Mouse (Mus musculus) kidney, postnatal 25 days (tissue): ENCODE data around the gene Gm16368.
"Not testable (repeated sequence)": the region's sequence is repeated elsewhere in the genome, so short reads cannot be mapped to it uniquely, and the experiment has no call there.

Experiments used
- DNase-seq, 2 experiments: peaks; one replicate each; pipeline ENCODE4 v3.0.0; 2021; ENCODE audit warnings: mixed read lengths in 2 of 2

Gene Gm16368

DNA sequence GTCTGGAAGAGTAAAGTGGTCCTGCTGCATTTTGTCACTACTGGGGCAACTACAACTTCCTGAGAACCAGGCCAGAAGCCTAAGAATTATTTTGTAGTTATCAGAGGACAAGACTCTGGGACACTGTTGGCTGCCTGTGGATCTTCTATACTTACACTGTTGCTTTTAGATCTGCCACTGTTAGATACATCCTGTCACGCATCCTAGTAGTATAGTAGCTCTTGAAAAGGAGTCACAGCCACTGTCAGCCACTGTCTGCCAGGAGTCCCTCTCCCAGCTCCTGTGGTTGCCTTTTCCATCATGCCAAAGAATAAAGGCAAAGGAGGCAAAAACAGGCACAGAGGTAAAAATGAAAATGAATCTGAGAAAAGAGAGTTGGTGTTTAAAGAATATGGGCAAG is at the start of gene Gm16368:
Gene Gm16368, plus strand, starts transcription at position 301 of the 400 bp plus-strand sequence.
- DNase-seq, result not testable (repeated sequence)

DNA sequence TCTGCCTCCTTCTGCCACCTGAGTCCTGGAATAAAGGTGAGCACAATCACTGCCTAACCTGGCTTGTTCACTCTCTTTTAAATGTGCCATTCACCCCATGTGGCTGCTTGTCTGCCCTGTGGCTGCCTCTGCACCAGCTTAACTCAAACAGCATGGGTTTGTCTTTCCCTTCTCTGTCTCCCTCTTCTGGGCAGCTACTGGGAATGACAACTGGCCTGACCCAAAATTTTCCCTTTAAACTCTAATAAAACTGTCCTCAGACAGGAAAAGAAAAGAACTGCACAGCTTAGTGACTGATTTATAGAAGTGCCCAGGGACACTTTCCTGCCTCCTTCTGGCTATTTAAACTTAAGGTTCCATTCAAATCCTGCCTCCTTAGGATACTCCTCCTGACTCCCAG is 44.4 kb upstream of the Gm16368 start:
- not testable (repeated sequence) for DNase-seq

DNA sequence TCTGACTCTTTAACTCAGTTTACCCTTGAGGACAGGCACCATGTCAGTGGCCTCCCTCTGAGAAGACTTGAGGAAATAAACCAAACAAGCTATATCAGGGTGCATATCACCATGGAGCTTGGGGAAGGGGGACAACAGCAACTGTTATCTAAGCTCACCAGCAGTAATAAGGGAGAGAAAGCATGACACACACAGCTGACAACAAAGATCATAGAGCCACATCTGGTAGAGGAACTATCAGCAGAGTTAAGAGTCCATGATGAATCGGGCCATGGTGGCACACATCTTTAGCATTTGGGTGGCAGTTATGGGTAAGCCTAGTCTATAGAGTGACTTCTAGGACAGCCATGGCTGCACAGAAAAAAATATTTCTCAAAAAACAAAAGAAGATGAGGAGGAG is 43.8 kb upstream of the Gm16368 start:
- not testable (repeated sequence) for DNase-seq

DNA sequence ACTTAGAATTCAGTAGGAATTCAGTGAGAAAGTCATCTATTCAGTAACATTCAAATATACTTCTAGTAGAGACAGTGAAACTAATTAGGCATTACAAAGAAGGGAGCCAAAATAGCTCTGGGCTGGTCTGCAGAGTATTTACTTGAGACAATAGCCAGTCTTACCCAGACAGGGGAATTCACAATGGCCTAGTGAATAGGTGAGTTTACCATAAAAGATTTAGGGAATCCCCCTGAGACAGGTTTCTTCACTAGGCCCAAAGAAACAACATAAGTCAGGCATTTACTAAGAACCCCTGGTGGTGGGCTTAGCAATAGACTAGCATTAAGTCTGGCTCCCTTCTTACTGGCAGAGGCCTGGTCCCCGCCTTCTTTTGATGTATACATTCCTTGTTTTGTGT is 38.3 kb upstream of the Gm16368 start:
- DNase-seq, result not testable (repeated sequence)
